Mouse (Mus musculus) liver, embryonic 13.5 days (tissue): Measurements from ENCODE around the gene Sidt1. TPM values are rescaled to one million over a fixed set of nuclear protein-coding genes. Genes with fewer than 3 reads are reported as not detected.

Source experiments
- ATAC-seq: fragments of 200-750 bp; cut with Nextera tagmentation; 2 replicates; pipeline ENCODE4 v1.8.0; 2017; ENCODE audit warnings: low read depth, mild to moderate bottlenecking, moderate number of reproducible peaks, moderate library complexity
- DNase-seq: peaks from one replicate; pipeline ENCODE4 v3.0.0; 2022
- H3K27ac ChIP-seq: fragments of 300-500 bp; sonication (generic); 2 replicates; pipeline ENCODE4 v1.5.1; 2015; ENCODE audit warnings: moderate library complexity, mild to moderate bottlenecking, inconsistent platforms
- H3K27me3 ChIP-seq: fragments of 300-500 bp; sonication (generic); 2 replicates; pipeline ENCODE4 v1.6.1; 2015; ENCODE audit warnings: mild to moderate bottlenecking, inconsistent platforms
- H3K36me3 ChIP-seq: fragments of 300-500 bp; sonication (generic); 2 replicates; pipeline ENCODE4 v1.6.1; 2015; ENCODE audit warnings: mild to moderate bottlenecking, inconsistent platforms
- H3K4me1 ChIP-seq: fragments of 300-500 bp; sonication (generic); replicated peaks from 2 replicates; pipeline ENCODE4 v1.6.1; 2015; ENCODE audit warnings: inconsistent platforms
- H3K4me2 ChIP-seq: fragments of 300-500 bp; sonication (generic); 2 replicates; pipeline ENCODE4 v1.6.1; 2015; ENCODE audit warnings: inconsistent platforms, mild to moderate bottlenecking, moderate library complexity
- H3K4me3 ChIP-seq: fragments of 300-500 bp; sonication (generic); replicated peaks from 2 replicates; pipeline ENCODE4 v1.5.1; 2015; ENCODE audit warnings: mild to moderate bottlenecking, inconsistent platforms
- H3K9ac ChIP-seq: fragments of 300-500 bp; sonication (generic); 2 replicates; pipeline ENCODE4 v1.6.1; 2015; ENCODE audit warnings: mild to moderate bottlenecking, inconsistent platforms
- H3K9me3 ChIP-seq: fragments of 300-500 bp; sonication (generic); replicated peaks from 2 replicates; pipeline ENCODE4 v1.6.1; 2016; ENCODE audit warnings: inconsistent platforms
- whole genome bisulfite sequencing: fragments of 180-500 bp; shearing (Covaris S2); methylation state at CpG from one replicate; pipeline ENCODE4 v1.1.7; 2015; ENCODE audit not compliant: insufficient replicate concordance; 5-methylcytosine and 5-hydroxymethylcytosine counted together
- polyA plus RNA-seq: library from polyadenylated mRNA; unstranded; fragments of >200 nt; fragmentation: Nextera tagmentation; extraction: Ambion mirVana; gene quantifications from 2 replicates; pipeline ENCODE4 v1.2.1, GENCODE M21; 2015

Sidt1 gene
- polyA plus RNA-seq, 1 experiment from 2014 or later = 0.06 TPM

- WGBS = 41% methylated on average over 7 of the region's 7 CpGs
- Histone ChIP-seq H3K9ac (no peak overlapping the region), H3K4me3 (no peak overlapping the region), H3K4me2 (no peak overlapping the region), H3K36me3 (no peaks in the 10 kb centered on the region), H3K4me1 (no peaks in the 10 kb centered on the region; the same call in 1 of the 2 replicates), H3K27ac (no peak overlapping the region), H3K9me3 (no peaks in the 10 kb centered on the region), H3K27me3 (no peaks in the 10 kb centered on the region)
- DNase-seq (no peak), ATAC-seq (no peak)
Measured at GRCm38 (mm10) chr16:44243323-44243722, 89.7 kb downstream of the Sidt1 start.

- Histone ChIP-seq H3K36me3 (no peaks in the 10 kb centered on the region), H3K4me3 (no peak overlapping the region), H3K27ac (no peak overlapping the region), H3K9ac (no peak overlapping the region), H3K4me1 (no peaks in the 10 kb centered on the region; the same call in 1 of the 2 replicates), H3K4me2 (no peak overlapping the region), H3K9me3 (no peaks in the 10 kb centered on the region), H3K27me3 (no peaks in the 10 kb centered on the region)
- peak; percentile 63 for ATAC-seq
- WGBS = 0% methylated on average over 1 of the region's 1 CpGs
- DNase-seq = peak; percentile 56
Measured at GRCm38 (mm10) chr16:44242633-44243032, 90.4 kb downstream of the Sidt1 start.

DNA sequence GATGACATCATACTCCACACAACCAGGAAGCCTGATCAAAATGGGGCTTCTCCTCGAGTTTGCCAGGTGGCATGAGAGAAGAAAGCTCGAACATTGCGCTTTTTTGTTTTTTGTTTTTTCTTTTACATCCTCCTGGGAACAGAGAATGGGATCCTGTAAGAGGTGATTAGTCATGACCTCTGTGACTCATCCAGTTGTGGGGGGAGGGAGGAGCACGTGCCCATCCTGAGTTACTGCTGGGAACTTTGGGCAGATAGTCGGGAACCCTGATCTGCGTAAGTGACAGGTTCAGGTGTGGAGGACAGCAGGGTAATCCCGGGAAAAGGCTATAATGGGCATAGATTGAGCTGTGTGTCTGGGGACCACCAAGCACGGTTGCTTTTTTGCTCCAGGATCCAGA is 92.6 kb downstream of the Sidt1 start:
- no peak overlapping the region for H3K27ac ChIP-seq

DNA sequence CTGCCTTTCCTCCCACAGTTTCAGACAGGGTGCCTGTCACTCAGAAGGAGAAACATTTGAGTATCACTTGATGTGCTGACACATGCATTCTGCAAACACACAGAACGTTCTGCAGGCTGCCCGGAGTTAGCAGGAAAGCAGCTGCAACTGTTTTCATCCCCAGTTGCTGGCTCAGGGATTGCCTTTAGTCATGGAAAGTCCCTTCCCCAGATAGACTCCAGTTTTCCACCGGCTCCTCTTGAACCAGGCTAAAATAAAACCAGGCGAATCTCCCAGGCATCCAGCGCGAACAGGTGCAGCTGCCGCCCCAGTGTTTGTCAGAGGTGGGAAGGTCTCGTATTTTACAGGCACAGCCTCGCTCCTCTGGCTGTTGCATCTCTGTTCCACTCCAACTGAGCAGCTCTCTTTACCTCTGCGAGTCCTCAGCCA is 94.1 kb downstream of the Sidt1 start:
- Histone ChIP-seq H3K36me3 (no peaks in the 10 kb centered on the region), H3K27ac (no peak overlapping the region), H3K4me1 (no peaks in the 10 kb centered on the region; the same call in 1 of the 2 replicates), H3K4me2 (no peak overlapping the region), H3K9me3 (no peaks in the 10 kb centered on the region), H3K4me3 (no peak overlapping the region), H3K9ac (no peak overlapping the region), H3K27me3 (no peaks in the 10 kb centered on the region)
- WGBS = 50% methylated on average over 10 of the region's 10 CpGs
- DNase-seq (no peak), ATAC-seq (no peak)

More for the DNA sequence above, 92.6 kb downstream of the Sidt1 start:
- Histone ChIP-seq H3K27me3 (no peaks in the 10 kb centered on the region), H3K4me3 (no peak overlapping the region), H3K9me3 (no peaks in the 10 kb centered on the region), H3K4me2 (no peak overlapping the region), H3K9ac (no peak overlapping the region), H3K36me3 (no peaks in the 10 kb centered on the region), H3K4me1 (no peaks in the 10 kb centered on the region; the same call in 1 of the 2 replicates)
- ATAC-seq (no peak), DNase-seq (no peak)
- WGBS = 55% methylated on average over 8 of the region's 8 CpGs

DNA sequence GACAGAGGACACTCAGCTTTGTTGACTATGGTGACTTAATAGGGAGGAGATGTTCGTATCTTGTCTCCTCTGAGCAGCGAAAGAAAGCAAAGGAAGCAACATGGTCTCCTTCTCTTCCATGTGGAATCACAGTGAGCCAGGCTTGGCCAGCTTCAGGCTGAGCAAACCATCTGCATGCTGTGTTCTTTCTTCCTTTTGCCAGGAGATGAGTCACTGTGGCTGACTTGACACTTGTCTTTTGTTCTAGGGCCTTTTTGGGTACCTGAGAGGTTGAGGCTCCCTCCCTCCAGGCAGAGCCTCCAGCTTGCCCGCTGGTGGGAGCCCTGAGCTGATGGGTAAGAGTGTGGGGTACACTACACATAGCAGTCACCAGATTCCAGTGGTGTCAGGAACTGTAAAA is 95.2 kb downstream of the Sidt1 start:
- H3K4me2 ChIP-seq = no peak overlapping the region
- H3K9me3 ChIP-seq = no peaks in the 10 kb centered on the region
- H3K27ac ChIP-seq = no peak overlapping the region
- H3K4me3 ChIP-seq = no peak overlapping the region
- DNase-seq (no peak), ATAC-seq (no peak)
- H3K9ac ChIP-seq = no peak overlapping the region
- no peaks in the 10 kb centered on the region for H3K36me3 ChIP-seq
- H3K27me3 ChIP-seq = no peaks in the 10 kb centered on the region
- WGBS = 63% methylated on average over 3 of the region's 3 CpGs
- no peaks in the 10 kb centered on the region; the same call in 1 of the 2 replicates for H3K4me1 ChIP-seq

DNA sequence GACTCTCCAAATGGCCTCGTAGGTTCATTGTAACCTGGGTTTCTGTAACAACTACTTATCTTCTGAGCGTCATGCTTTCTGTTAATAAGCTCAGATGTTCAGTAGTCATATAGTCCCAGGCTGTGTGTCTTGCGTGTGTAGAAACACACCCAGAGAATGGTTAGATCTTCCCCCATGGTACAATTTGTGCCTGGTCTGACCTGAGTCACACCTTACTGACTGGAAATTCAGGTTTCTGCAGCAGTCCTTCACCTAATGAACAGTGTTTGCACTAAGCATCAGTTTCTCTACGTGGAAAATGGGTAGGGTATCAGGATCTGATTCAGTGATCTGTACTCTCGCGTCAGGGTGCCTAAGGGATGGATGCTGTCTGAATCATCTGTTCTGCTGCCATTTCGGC is 100.0 kb downstream of the Sidt1 start:
- Histone ChIP-seq H3K9ac (no peak overlapping the region), H3K4me3 (no peak overlapping the region), H3K27me3 (no peaks in the 10 kb centered on the region), H3K27ac (no peak overlapping the region), H3K4me2 (no peak overlapping the region), H3K4me1 (no peaks in the 10 kb centered on the region), H3K9me3 (no peaks in the 10 kb centered on the region), H3K36me3 (no peaks in the 10 kb centered on the region)
- DNase-seq (no peak), ATAC-seq (no peak)
- WGBS = 73% methylated on average over 7 of the region's 7 CpGs

DNA sequence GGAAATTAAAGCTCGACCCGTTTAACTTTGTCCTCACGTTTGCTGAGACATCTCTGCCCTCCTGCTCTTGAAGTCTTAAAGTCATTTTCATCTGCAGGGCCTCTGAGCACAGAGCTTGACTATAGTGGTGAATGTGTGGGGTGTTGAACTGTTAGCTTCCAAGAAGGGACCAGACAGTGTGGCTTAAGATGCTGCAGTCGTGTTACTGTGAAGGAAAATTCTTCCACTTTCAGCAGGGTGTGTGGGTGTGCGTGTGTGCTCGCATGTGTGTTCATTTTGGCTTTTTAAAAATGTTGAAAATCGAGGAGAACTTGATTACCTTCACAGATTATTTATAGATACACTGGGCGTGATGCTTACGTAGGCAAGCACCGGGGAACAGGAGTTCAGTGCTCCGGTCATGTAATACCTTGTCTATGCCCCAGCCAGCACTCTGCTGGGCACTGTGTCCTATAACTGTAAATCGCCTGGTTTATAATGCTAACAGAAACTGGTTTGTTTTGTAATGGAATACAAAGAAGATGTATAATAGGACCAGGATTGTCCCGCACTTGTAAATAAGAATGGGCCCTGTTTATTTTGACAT is 106.2 kb downstream of the Sidt1 start:
- no peaks in the 10 kb centered on the region for H3K4me1 ChIP-seq
- H3K27me3 ChIP-seq = no peaks in the 10 kb centered on the region
- no peak overlapping the region for H3K4me3 ChIP-seq
- no peak overlapping the region for H3K4me2 ChIP-seq
- no peak overlapping the region for H3K27ac ChIP-seq
- H3K9ac ChIP-seq = no peak overlapping the region
- no peak for ATAC-seq
- no peaks in the 10 kb centered on the region for H3K9me3 ChIP-seq
- no peaks in the 10 kb centered on the region for H3K36me3 ChIP-seq
- no peak for DNase-seq
- 74% methylated on average over 13 of the region's 13 CpGs for WGBS

DNA sequence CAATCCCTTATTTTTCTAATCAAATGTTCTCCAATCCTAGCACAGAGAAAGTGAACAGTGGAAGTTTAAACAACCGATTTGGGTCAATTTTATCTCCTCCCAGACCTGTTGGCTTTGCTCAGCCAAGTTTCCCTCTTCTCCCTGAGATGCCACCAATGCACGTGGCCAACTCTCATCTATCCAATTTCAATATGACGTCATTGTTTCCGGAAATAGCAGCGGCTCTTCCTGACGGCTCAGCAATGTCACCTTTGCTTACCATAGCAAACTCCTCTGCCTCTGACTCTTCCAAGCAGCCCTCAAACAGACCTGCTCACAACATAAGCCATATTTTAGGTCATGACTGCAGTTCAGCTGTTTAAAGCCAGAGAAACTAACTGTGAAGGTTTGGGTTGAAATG is 111.5 kb downstream of the Sidt1 start:
- no peak for DNase-seq
- no peak overlapping the region for H3K9ac ChIP-seq
- no peak for ATAC-seq
- H3K4me2 ChIP-seq = no peak overlapping the region
- no peak overlapping the region for H3K27ac ChIP-seq
- H3K4me1 ChIP-seq = no peaks in the 10 kb centered on the region
- H3K27me3 ChIP-seq = no peaks in the 10 kb centered on the region
- peaks cover 44% of the 10 kb centered on the region for H3K36me3 ChIP-seq
- 68% methylated on average over 6 of the region's 6 CpGs for WGBS
- H3K4me3 ChIP-seq = no peak overlapping the region
- no peaks in the 10 kb centered on the region for H3K9me3 ChIP-seq

- DNase-seq (no peak), ATAC-seq (no peak)
- Histone ChIP-seq H3K4me1 (no peaks in the 10 kb centered on the region), H3K4me3 (no peak overlapping the region), H3K9ac (no peak overlapping the region), H3K27ac (no peak overlapping the region), H3K9me3 (no peaks in the 10 kb centered on the region), H3K27me3 (no peaks in the 10 kb centered on the region), H3K36me3 (peaks cover 83% of the 10 kb centered on the region), H3K4me2 (no peak overlapping the region)
- 85% methylated on average over 7 of the region's 7 CpGs for WGBS
Measured at GRCm38 (mm10) chr16:44216417-44216816, 116.6 kb downstream of the Sidt1 start.

GRCm38 (mm10) chr16:44215513-44215912 is 117.5 kb downstream of the Sidt1 start:
- ATAC-seq = no peak
- Histone ChIP-seq H3K9ac (no peak overlapping the region), H3K27ac (no peak overlapping the region), H3K27me3 (no peaks in the 10 kb centered on the region), H3K4me3 (no peak overlapping the region), H3K4me2 (no peak overlapping the region), H3K36me3 (peaks cover 84% of the 10 kb centered on the region), H3K9me3 (no peaks in the 10 kb centered on the region), H3K4me1 (peaks cover 6% of the 10 kb centered on the region)
- 91% methylated on average over 9 of the region's 9 CpGs for WGBS
- no peak for DNase-seq

GRCm38 (mm10) chr16:44212703-44213102 is 120.3 kb downstream of the Sidt1 start:
- no peak for ATAC-seq
- Histone ChIP-seq H3K4me1 (peaks cover 22% of the 10 kb centered on the region), H3K4me2 (no peak overlapping the region), H3K36me3 (peaks cover 74% of the 10 kb centered on the region), H3K4me3 (no peak overlapping the region), H3K27ac (no peak overlapping the region), H3K27me3 (no peaks in the 10 kb centered on the region), H3K9me3 (no peaks in the 10 kb centered on the region), H3K9ac (no peak overlapping the region)
- WGBS = 83% methylated on average over 7 of the region's 7 CpGs
- DNase-seq = no peak

GRCm38 (mm10) chr16:44211054-44211414 is 122.0 kb downstream of the Sidt1 start:
- WGBS = 83% methylated on average over 1 of the region's 1 CpGs

More at GRCm38 (mm10) chr16:44211054-44211414, 122.0 kb downstream of the Sidt1 start:
- H3K4me3 ChIP-seq = no peak overlapping the region
- H3K36me3 ChIP-seq = peaks cover 70% of the 10 kb centered on the region
- no peak overlapping the region for H3K4me2 ChIP-seq
- no peak overlapping the region for H3K9ac ChIP-seq
- DNase-seq (no peak), ATAC-seq (no peak)
- no peaks in the 10 kb centered on the region for H3K27me3 ChIP-seq
- H3K4me1 ChIP-seq = peaks cover 22% of the 10 kb centered on the region
- H3K9me3 ChIP-seq = no peaks in the 10 kb centered on the region
- peak overlapping the region; percentile 54 for H3K27ac ChIP-seq
